Mouse (Mus musculus): Measurements from ENCODE around the gene Prpf19. TPM values are rescaled to one million over a fixed set of nuclear protein-coding genes. Genes with fewer than 3 reads are reported as not detected.
A peak's percentile ranks its signal among the peaks of the same experiment; 100 is the strongest.

The Prpf19 gene
- polyA plus RNA-seq, 1 experiment from 2014 or later = 20.3 TPM

- Histone ChIP-seq H3K9me3 (ENCODE audit: control insufficient read depth) (no peaks in the 10 kb centered on the region), H3K9ac (ENCODE audit: low read depth, low read length) (peak overlapping the region; percentile 84), H3K4me2 (replicated peaks; ENCODE audit: low read depth) (peak overlapping the region; percentile 87), H3K36me3 (ENCODE audit: control insufficient read depth, insufficient read depth) (peaks cover 33% of the 10 kb centered on the region), H3K27ac (ENCODE audit: low read depth, low read length) (no peak overlapping the region), H3K4me3 (ENCODE audit: low read depth, low read length) (peak overlapping the region; percentile 73), H3K27me3 (replicated peaks; ENCODE audit: control insufficient read depth, insufficient read depth, low read length) (no peaks in the 10 kb centered on the region), H3K4me1 (replicated peaks; ENCODE audit: control insufficient read depth, insufficient read depth, low read length) (0 out of 2 replicates have a peak, but pooled peaks cover 8% of the 10 kb centered on the region)
- 77% methylated on average over 5 of the region's 5 CpGs for WGBS
- no peak for ATAC-seq
- no peak for TF ChIP-seq CTCF (IDR thresholded peaks at IDR 0.05; ENCODE audit: low read depth)
Observed at GRCm38 (mm10) chr19:10947219-10947618, 52.2 kb downstream of the Prpf19 start.

GRCm38 (mm10) chr19:10948416-10948815 lies 53.4 kb downstream of the Prpf19 start:
- Histone ChIP-seq H3K9ac (ENCODE audit: low read depth, low read length) (peak overlapping the region; percentile 84), H3K4me2 (replicated peaks; ENCODE audit: low read depth) (peak overlapping the region; percentile 87), H3K9me3 (ENCODE audit: control insufficient read depth) (no peaks in the 10 kb centered on the region), H3K4me1 (replicated peaks; ENCODE audit: control insufficient read depth, insufficient read depth, low read length) (0 out of 2 replicates have a peak, but pooled peaks cover 8% of the 10 kb centered on the region), H3K36me3 (ENCODE audit: control insufficient read depth, insufficient read depth) (peaks cover 22% of the 10 kb centered on the region; the same call in 1 of the 2 replicates), H3K27me3 (replicated peaks; ENCODE audit: control insufficient read depth, insufficient read depth, low read length) (no peaks in the 10 kb centered on the region), H3K4me3 (ENCODE audit: low read depth, low read length) (peak overlapping the region; percentile 73), H3K27ac (ENCODE audit: low read depth, low read length) (peak overlapping the region; percentile 57)
- no peak for TF ChIP-seq CTCF (IDR thresholded peaks at IDR 0.05; ENCODE audit: low read depth)
- ATAC-seq = peak; percentile 4; the same call in 1 of the 2 replicates
- under 1% methylated on average over 20 of the region's 20 CpGs for WGBS

GRCm38 (mm10) chr19:10949112-10949511 lies 54.1 kb downstream of the Prpf19 start, which contains the start of gene Ccdc86:
Ccdc86 (minus strand) TSS chr19:10949266.
- peak within 1 kb of the TSS; percentile 84 for H3K9ac ChIP-seq (ENCODE audit: low read depth, low read length)
- WGBS = under 1% methylated on average over 30 of the region's 30 CpGs
- no peak for TF ChIP-seq CTCF (IDR thresholded peaks at IDR 0.05; ENCODE audit: low read depth)
- H3K36me3 ChIP-seq (ENCODE audit: control insufficient read depth, insufficient read depth) = peaks cover 15% of the 10 kb centered on the region; the same call in 1 of the 2 replicates
- H3K4me2 ChIP-seq (replicated peaks; ENCODE audit: low read depth) = peak within 1 kb of the TSS; percentile 87
- H3K4me3 ChIP-seq (ENCODE audit: low read depth, low read length) = peak within 1 kb of the TSS; percentile 73
- ATAC-seq = peak; percentile 98
- H3K9me3 ChIP-seq (ENCODE audit: control insufficient read depth) = no peaks in the 10 kb centered on the region
- peak within 1 kb of the TSS; percentile 57 for H3K27ac ChIP-seq (ENCODE audit: low read depth, low read length)
- no peaks in the 10 kb centered on the region for H3K27me3 ChIP-seq (replicated peaks; ENCODE audit: control insufficient read depth, insufficient read depth, low read length)
- 0 out of 2 replicates have a peak, but pooled peaks cover 8% of the 10 kb centered on the region for H3K4me1 ChIP-seq (replicated peaks; ENCODE audit: control insufficient read depth, insufficient read depth, low read length)

GRCm38 (mm10) chr19:10949558-10949957 lies 54.5 kb downstream of the Prpf19 start:
- no peak for ATAC-seq
- TF ChIP-seq CTCF (IDR thresholded peaks at IDR 0.05; ENCODE audit: low read depth) = no peak
- H3K27ac ChIP-seq (ENCODE audit: low read depth, low read length) = no peak overlapping the region
- H3K27me3 ChIP-seq (replicated peaks; ENCODE audit: control insufficient read depth, insufficient read depth, low read length) = no peaks in the 10 kb centered on the region
- H3K36me3 ChIP-seq (ENCODE audit: control insufficient read depth, insufficient read depth) = peaks cover 10% of the 10 kb centered on the region; the same call in 1 of the 2 replicates
- WGBS = 31% methylated on average over 9 of the region's 9 CpGs
- no peaks in the 10 kb centered on the region for H3K9me3 ChIP-seq (ENCODE audit: control insufficient read depth)
- peak overlapping the region; percentile 87 for H3K4me2 ChIP-seq (replicated peaks; ENCODE audit: low read depth)
- peak overlapping the region; percentile 53; the same call in 1 of the 2 replicates for H3K9ac ChIP-seq (ENCODE audit: low read depth, low read length)
- H3K4me1 ChIP-seq (replicated peaks; ENCODE audit: control insufficient read depth, insufficient read depth, low read length) = 0 out of 2 replicates have a peak, but pooled peaks cover 8% of the 10 kb centered on the region
- H3K4me3 ChIP-seq (ENCODE audit: low read depth, low read length) = peak overlapping the region; percentile 73

GRCm38 (mm10) chr19:10952021-10952939 lies 57.2 kb downstream of the Prpf19 start:
- Histone ChIP-seq H3K4me2 (replicated peaks; ENCODE audit: low read depth) (0 out of 2 replicates have a peak overlapping the region, but pooled peaks have one; percentile 4), H3K9ac (ENCODE audit: low read depth, low read length) (no peak overlapping the region), H3K4me3 (ENCODE audit: low read depth, low read length) (no peak overlapping the region), H3K9me3 (ENCODE audit: control insufficient read depth) (no peaks in the 10 kb centered on the region), H3K27me3 (replicated peaks; ENCODE audit: control insufficient read depth, insufficient read depth, low read length) (no peaks in the 10 kb centered on the region), H3K4me1 (replicated peaks; ENCODE audit: control insufficient read depth, insufficient read depth, low read length) (0 out of 2 replicates have a peak, but pooled peaks cover 3% of the 10 kb centered on the region), H3K36me3 (ENCODE audit: control insufficient read depth, insufficient read depth) (no peaks in the 10 kb centered on the region), H3K27ac (ENCODE audit: low read depth, low read length) (peak overlapping the region; percentile 52)
- ATAC-seq = no peak
- WGBS = 48% methylated on average over 11 of the region's 11 CpGs
- TF ChIP-seq CTCF (IDR thresholded peaks at IDR 0.05; ENCODE audit: low read depth) = no peak

Other genes starting within 250 kb of the Prpf19 start
- gene Pga5, start 217.2 kb upstream of the Prpf19 start, polyA plus RNA-seq (2015; fragmentation: Nextera tagmentation; extraction: Ambion mirVana) = 5.0 and 24.6 TPM in 2 replicates
- gene Vps37c, start 206.5 kb upstream of the Prpf19 start, polyA plus RNA-seq (2015; fragmentation: Nextera tagmentation; extraction: Ambion mirVana) = 31.3 and 32.2 TPM in 2 replicates
- gene Cd5, start 156.2 kb upstream of the Prpf19 start, polyA plus RNA-seq (2015; fragmentation: Nextera tagmentation; extraction: Ambion mirVana) = 0.12 and 0.18 TPM in 2 replicates
- gene Cd6, start 65.2 kb upstream of the Prpf19 start, polyA plus RNA-seq (2015; fragmentation: Nextera tagmentation; extraction: Ambion mirVana) = 0.05 TPM in 1 of 2 replicates, not detected in the other
- 0.93 and 0.94 TPM in 2 replicates for gene Slc15a3, start 55.5 kb upstream of the Prpf19 start, polyA plus RNA-seq (2015; fragmentation: Nextera tagmentation; extraction: Ambion mirVana)
- 7.1 and 7.5 TPM in 2 replicates for gene Tmem132a, start 25.3 kb upstream of the Prpf19 start, polyA plus RNA-seq (2015; fragmentation: Nextera tagmentation; extraction: Ambion mirVana)
- gene Tmem109, start 13.2 kb upstream of the Prpf19 start, polyA plus RNA-seq (2015; fragmentation: Nextera tagmentation; extraction: Ambion mirVana) = 35.8 and 36.2 TPM in 2 replicates
- not detected in 2 replicates for gene Zp1, start 25.4 kb downstream of the Prpf19 start, polyA plus RNA-seq (2015; fragmentation: Nextera tagmentation; extraction: Ambion mirVana)
- not detected in 2 replicates for gene Ptgdr2, start 41.9 kb downstream of the Prpf19 start, polyA plus RNA-seq (2015; fragmentation: Nextera tagmentation; extraction: Ambion mirVana)
- gene Ccdc86, start 54.0 kb downstream of the Prpf19 start, polyA plus RNA-seq (2015; fragmentation: Nextera tagmentation; extraction: Ambion mirVana) = 11.0 and 12.4 TPM in 2 replicates
- gene Ms4a10, start 79.4 kb downstream of the Prpf19 start, polyA plus RNA-seq (2015; fragmentation: Nextera tagmentation; extraction: Ambion mirVana) = 854 and 883 TPM in 2 replicates
- 0.34 and 0.44 TPM in 2 replicates for gene Ms4a15, start 98.0 kb downstream of the Prpf19 start, polyA plus RNA-seq (2015; fragmentation: Nextera tagmentation; extraction: Ambion mirVana)
- gene Ms4a18, start 122.8 kb downstream of the Prpf19 start, polyA plus RNA-seq (2015; fragmentation: Nextera tagmentation; extraction: Ambion mirVana) = 30.9 and 31.8 TPM in 2 replicates
- gene Ms4a8a, start 185.9 kb downstream of the Prpf19 start, polyA plus RNA-seq (2015; fragmentation: Nextera tagmentation; extraction: Ambion mirVana) = 66.9 and 75.7 TPM in 2 replicates
- gene 1700017D01Rik, start 235.6 kb downstream of the Prpf19 start, polyA plus RNA-seq (2015; fragmentation: Nextera tagmentation; extraction: Ambion mirVana) = not detected in 2 replicates

Measured in intestine, postnatal 0 days (tissue).